Mouse (Mus musculus) embryonic facial prominence, embryonic 14.5 days (tissue): ENCODE data around the gene Arfgap1. TPM values are rescaled to one million over a fixed set of nuclear protein-coding genes. Genes with fewer than 3 reads are reported as not detected.
A peak's percentile ranks its signal among the peaks of the same experiment; 100 is the strongest.

Experiments
- ATAC-seq: fragments of 200-750 bp; cut with Nextera tagmentation; 2 replicates; pipeline ENCODE4 v1.8.0; 2017; ENCODE audit warnings: low read depth, moderate number of reproducible peaks, moderate TSS enrichment
- DNase-seq: peaks from one replicate; pipeline ENCODE4 v3.0.0-alpha.2; 2015; ENCODE audit warnings: low spot score
- H3K27ac ChIP-seq: fragments of 300-500 bp; sonication (generic); replicated peaks from 2 replicates; pipeline ENCODE4 v1.5.1; 2014; ENCODE audit warnings: low read depth, mild to moderate bottlenecking, low read length, moderate library complexity
- H3K27me3 ChIP-seq: fragments of 300-500 bp; sonication (generic); replicated peaks from 2 replicates; pipeline ENCODE4 v1.6.1; 2014; ENCODE audit warnings: low read length; ENCODE audit not compliant: control insufficient read depth, insufficient read depth
- H3K36me3 ChIP-seq: fragments of 300-500 bp; sonication (generic); 2 replicates; pipeline ENCODE4 v1.6.1; 2014; ENCODE audit warnings: low read length, mixed read lengths; ENCODE audit not compliant: control insufficient read depth, insufficient read depth
- H3K4me1 ChIP-seq: fragments of 300-500 bp; sonication (generic); 2 replicates; pipeline ENCODE4 v1.6.1; 2014; ENCODE audit warnings: antibody characterized with exemption, low read length; ENCODE audit not compliant: control insufficient read depth, insufficient read depth
- H3K4me2 ChIP-seq: fragments of 300-500 bp; sonication (generic); 2 replicates; pipeline ENCODE4 v1.6.1; 2014; ENCODE audit warnings: low read depth, mild to moderate bottlenecking, low read length, moderate library complexity, mixed read lengths
- H3K4me3 ChIP-seq: fragments of 300-500 bp; sonication (generic); 2 replicates; pipeline ENCODE4 v1.5.1; 2014; ENCODE audit warnings: low read depth, mild to moderate bottlenecking, low read length
- H3K9ac ChIP-seq: fragments of 300-500 bp; sonication (generic); 2 replicates; pipeline ENCODE4 v1.6.1; 2014; ENCODE audit warnings: low read depth, mild to moderate bottlenecking, low read length, moderate library complexity, mixed read lengths
- H3K9me3 ChIP-seq: fragments of 300-500 bp; sonication (generic); 2 replicates; pipeline ENCODE4 v1.6.1; 2016; ENCODE audit warnings: low read length; ENCODE audit not compliant: control insufficient read depth
- WGBS: fragments of 180-500 bp; shearing (Covaris S2); extraction: QIAGEN DNeasy Blood & Tissue Kit; methylation state at CpG from one replicate; pipeline ENCODE4 v1.1.7; 2014; 5-methylcytosine and 5-hydroxymethylcytosine counted together
- polyA plus RNA-seq: library from polyadenylated mRNA; unstranded; fragments of >200 nt; fragmentation: Nextera tagmentation; extraction: Ambion mirVana; gene quantifications from 2 replicates; pipeline ENCODE4 v1.2.1, GENCODE M21; 2014

Arfgap1 gene
- polyA plus RNA-seq, 1 experiment from 2014 or later: 89.2 TPM

DNA sequence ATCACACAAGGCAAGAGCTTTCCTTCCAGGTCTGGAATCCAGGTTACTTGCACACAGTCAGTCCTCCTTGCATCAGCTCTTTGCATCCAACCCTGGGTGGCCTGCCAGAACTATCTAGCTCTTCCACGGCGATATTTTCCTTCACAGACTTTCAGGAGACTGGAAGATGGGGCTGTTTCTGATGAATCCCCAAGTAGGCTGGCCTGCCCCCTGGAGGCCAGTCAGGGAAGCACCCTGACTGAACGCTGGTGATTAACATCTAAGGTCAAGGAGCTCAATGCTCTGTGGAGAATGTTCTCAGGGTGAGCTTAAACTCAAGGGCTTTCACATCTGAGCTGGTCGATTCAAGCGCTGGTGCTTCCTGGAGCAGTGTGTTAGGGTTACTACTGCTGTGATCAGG, 3.1 kb upstream of the Arfgap1 start:
- Histone ChIP-seq H3K9ac (no peak overlapping the region), H3K27ac (no peak overlapping the region)
- WGBS: 5% methylated on average over 5 of the region's 5 CpGs

DNA sequence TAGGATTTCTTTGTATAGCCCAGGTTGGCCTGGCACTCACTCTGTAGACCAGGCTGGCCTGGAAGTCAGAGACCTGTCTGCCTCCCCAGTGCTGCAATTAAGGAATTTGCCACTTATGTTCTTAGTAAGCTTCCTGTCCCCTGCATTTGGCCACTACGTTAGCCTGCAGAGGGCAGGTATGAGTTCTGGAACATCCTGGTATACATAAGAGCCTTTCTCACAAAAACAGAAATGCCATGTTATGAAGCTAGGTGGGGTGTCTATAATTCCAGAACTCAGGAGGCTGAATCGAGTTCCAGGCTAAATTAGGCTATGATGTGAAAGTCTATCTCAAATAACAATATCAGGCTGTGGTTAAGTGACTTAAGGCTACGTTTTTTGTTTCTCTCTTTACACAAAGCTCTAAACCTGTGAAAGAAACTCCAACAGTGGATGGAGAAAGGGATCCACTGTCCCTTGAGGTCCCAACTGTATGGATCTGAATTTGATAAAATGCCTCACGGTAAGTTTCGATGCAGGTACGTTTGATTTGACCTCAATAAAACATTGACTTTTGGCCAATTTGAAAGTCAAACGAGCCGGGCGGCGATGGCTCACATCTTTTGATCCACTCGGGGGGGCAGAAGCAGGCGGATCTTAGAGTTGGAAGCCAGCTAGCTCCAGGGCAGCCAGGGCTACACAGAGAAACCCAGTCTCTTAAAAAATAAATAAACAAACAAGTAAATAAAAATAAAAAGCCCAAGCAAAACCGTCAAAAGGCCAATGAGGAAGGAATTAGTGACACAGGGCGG, 738 bp upstream of the Arfgap1 start:
- Histone ChIP-seq H3K4me3 (peak overlapping the region; percentile 80), H3K27me3 (no peaks in the 10 kb centered on the region), H3K4me1 (peaks cover 6% of the 10 kb centered on the region), H3K9me3 (no peaks in the 10 kb centered on the region), H3K9ac (peak overlapping the region; percentile 96), H3K4me2 (peak overlapping the region; percentile 67), H3K27ac (peak overlapping the region; percentile 84), H3K36me3 (peaks cover 22% of the 10 kb centered on the region)
- DNase-seq (peak; percentile 64), ATAC-seq (peak; percentile 19; the same call in 1 of the 2 replicates)
- 11% methylated on average over 14 of the region's 14 CpGs for WGBS

More for the DNA sequence above, 3.1 kb upstream of the Arfgap1 start:
- no peaks in the 10 kb centered on the region for H3K9me3 ChIP-seq
- peak; percentile 51 for DNase-seq
- ATAC-seq: no peak
- H3K27me3 ChIP-seq: no peaks in the 10 kb centered on the region
- no peak overlapping the region for H3K4me3 ChIP-seq
- H3K4me1 ChIP-seq: peaks cover 6% of the 10 kb centered on the region
- no peak overlapping the region for H3K4me2 ChIP-seq
- 0 out of 2 replicates have a peak, but pooled peaks cover 2% of the 10 kb centered on the region for H3K36me3 ChIP-seq

DNA sequence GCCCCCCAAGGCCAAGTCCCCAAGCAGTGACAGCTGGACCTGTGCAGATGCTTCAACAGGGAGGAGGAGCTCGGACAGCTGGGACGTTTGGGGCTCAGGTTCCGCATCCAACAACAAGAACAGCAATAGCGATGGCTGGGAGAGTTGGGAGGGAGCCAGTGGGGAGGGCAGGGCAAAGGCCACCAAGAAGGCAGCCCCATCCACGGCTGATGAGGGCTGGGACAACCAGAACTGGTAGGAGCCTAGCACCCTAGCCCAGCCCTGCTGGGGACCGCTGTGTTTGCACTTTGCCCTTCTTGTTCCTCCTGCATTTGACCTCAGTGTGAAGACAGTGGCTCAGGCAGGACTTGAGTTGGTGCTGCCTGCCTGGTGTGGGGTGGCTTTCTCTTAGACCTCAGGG, 14.1 kb downstream of the Arfgap1 start:
- 74% methylated on average over 6 of the region's 6 CpGs for WGBS

DNA sequence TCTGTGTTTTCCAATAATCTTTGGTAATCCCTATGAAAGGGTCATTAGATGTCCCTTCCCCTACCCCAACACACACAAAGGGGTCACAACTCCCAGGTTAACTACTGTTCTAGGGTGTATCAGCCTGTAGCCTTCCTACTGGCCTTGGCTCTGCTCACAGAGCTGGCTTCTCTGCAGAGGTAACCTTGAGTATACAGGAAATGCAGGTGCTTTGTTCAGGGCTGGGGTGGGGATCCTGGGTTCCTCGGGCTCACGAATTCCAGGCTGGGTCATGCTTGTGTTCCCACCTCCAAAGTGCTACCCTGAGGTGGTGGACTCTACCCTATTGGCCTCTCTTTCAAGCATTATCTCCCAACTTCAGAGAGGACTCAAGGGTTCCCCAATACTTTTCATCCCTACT, 18.6 kb downstream of the Arfgap1 start:
- WGBS: 89% methylated on average over 2 of the region's 2 CpGs
- no peak overlapping the region for H3K4me3 ChIP-seq
- H3K4me1 ChIP-seq: 0 out of 2 replicates have a peak, but pooled peaks cover 9% of the 10 kb centered on the region
- ATAC-seq: no peak
- H3K27me3 ChIP-seq: no peaks in the 10 kb centered on the region
- H3K9me3 ChIP-seq: no peaks in the 10 kb centered on the region
- H3K9ac ChIP-seq: no peak overlapping the region
- H3K27ac ChIP-seq: no peak overlapping the region
- no peak for DNase-seq
- H3K4me2 ChIP-seq: no peak overlapping the region
- H3K36me3 ChIP-seq: peaks cover 18% of the 10 kb centered on the region; the same call in 1 of the 2 replicates

More for the DNA sequence above, 14.1 kb downstream of the Arfgap1 start:
- Histone ChIP-seq H3K4me1 (no peaks in the 10 kb centered on the region), H3K36me3 (peaks cover 63% of the 10 kb centered on the region), H3K4me3 (no peak overlapping the region), H3K27ac (no peak overlapping the region), H3K9ac (no peak overlapping the region), H3K9me3 (no peaks in the 10 kb centered on the region), H3K4me2 (no peak overlapping the region), H3K27me3 (no peaks in the 10 kb centered on the region)
- no peak for ATAC-seq
- no peak for DNase-seq

DNA sequence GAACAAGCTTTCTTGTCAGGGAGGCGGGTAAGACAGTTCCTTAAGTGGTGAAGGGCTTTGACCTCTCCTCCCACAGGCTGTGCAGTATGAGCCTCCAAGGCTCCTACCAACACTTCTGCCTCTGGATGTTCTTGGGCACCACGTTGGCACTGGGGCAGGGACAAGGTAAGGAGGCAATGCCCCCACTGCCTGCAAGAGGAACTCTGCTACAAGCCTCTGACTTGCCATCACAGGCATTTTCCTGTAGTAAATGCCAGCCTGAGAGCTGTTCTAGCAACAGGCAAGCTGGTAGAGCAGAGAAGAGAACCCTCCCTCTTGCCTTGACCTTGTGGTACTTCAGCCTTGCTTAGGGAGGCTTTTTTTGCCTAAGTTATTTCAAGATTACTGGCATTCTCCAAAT, 19.4 kb downstream of the Arfgap1 start, which contains the start of gene Col20a1:
TSS of gene Col20a1 (plus strand) at position 87 of the 400 bp plus-strand sequence.
- ATAC-seq (no peak), DNase-seq (no peak)
- Histone ChIP-seq H3K9ac (no peak within 1 kb of the TSS), H3K4me2 (no peak within 1 kb of the TSS), H3K9me3 (no peaks in the 10 kb centered on the region), H3K4me3 (no peak within 1 kb of the TSS), H3K27ac (peak within 1 kb of the TSS; percentile 25; the same call in 1 of the 2 replicates), H3K36me3 (peaks cover 10% of the 10 kb centered on the region; the same call in 1 of the 2 replicates), H3K4me1 (0 out of 2 replicates have a peak, but pooled peaks cover 9% of the 10 kb centered on the region), H3K27me3 (no peaks in the 10 kb centered on the region)
- WGBS: 58% methylated on average over 2 of the region's 2 CpGs

DNA sequence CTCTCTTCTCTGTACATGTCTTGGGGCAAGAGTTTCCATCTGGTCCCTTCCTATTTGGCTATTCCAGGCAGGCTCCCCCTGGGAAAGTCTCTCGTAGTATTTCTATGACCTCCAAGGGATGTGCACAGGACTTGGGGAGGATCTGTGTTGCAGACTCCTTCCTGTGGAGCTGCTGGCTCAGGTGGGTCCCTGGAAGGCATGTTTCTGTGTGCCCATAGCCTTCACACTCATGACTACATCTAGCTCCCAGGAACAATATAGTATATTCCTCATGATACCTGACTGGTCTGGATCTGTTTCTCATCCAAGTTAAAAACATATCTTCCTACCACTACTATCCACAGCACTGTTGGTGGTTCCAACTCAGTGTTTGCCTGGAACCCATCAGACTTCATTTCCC, 20.0 kb downstream of the Arfgap1 start:
- Histone ChIP-seq H3K36me3 (peaks cover 4% of the 10 kb centered on the region; the same call in 1 of the 2 replicates), H3K4me1 (0 out of 2 replicates have a peak, but pooled peaks cover 9% of the 10 kb centered on the region), H3K27ac (peak overlapping the region; percentile 25; the same call in 1 of the 2 replicates), H3K9me3 (no peaks in the 10 kb centered on the region), H3K27me3 (no peaks in the 10 kb centered on the region), H3K9ac (no peak overlapping the region), H3K4me2 (no peak overlapping the region), H3K4me3 (no peak overlapping the region)
- no peak for ATAC-seq
- whole genome bisulfite sequencing: 41% methylated on average over 1 of the region's 1 CpGs
- DNase-seq: no peak

DNA sequence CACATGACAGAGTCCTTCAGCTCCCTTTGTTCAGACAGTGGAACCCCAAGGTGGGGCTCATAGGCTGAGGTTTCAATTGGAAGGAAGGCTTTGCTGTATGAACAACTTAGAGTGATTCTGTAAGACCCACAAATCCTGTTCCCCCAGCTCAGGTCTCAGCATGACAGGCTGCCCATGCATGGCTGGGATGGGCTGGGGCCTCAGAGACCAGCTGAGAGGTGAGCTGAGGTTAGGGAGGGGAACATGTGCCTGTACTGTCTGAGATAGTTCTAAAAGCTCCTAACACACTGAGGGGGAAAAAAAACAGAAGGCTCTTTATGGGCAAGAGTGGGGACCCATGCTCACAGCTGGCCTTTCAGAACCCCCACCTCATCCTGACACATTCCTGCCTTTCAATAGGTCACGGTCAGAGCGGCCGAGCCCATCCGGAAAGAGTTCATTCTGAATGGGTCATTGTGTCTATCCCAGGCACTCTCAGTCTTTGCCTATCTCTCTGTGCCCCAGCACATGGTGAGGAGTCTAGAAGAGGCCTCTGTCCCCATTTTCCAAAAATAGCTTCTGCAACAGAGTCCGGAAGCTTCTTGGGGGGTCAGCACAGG, 20.5 kb downstream of the Arfgap1 start:
- peak; percentile 35 for ATAC-seq
- H3K27ac ChIP-seq: peak overlapping the region; percentile 25; the same call in 1 of the 2 replicates

DNA sequence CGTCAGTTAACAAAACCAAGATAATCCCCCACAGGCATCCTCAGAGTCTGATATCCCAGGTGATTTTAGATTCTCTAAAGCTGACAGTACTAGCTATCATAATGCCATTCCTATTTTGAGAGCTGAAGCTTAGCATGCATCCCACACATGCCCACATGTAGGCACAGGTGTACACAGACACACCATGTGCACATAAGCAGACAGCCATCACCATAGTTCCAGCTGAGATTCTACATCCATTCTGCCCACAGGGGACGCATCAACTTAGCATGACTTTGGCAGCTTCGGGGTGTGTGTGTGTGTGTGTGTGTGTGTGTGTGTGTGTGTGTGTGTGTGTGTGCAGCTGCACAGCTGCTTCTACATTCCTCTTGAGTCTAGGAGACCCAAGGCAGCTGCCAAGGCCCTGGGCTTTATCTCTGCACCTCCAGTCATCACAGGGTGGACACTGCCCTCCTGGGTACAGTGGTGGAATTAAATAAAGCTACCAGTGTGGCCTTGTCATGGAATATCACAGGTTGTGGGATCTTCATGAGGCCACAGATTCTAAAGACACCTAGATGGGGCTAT, 21.4 kb downstream of the Arfgap1 start:
- H3K27ac ChIP-seq: no peak overlapping the region
- 0 out of 2 replicates have a peak, but pooled peaks cover 9% of the 10 kb centered on the region for H3K4me1 ChIP-seq
- H3K9ac ChIP-seq: no peak overlapping the region
- WGBS: 69% methylated on average over 3 of the region's 3 CpGs
- no peaks in the 10 kb centered on the region for H3K36me3 ChIP-seq
- no peak overlapping the region for H3K4me3 ChIP-seq
- ATAC-seq: no peak
- H3K9me3 ChIP-seq: no peaks in the 10 kb centered on the region
- DNase-seq: peak; percentile 19
- no peaks in the 10 kb centered on the region for H3K27me3 ChIP-seq
- H3K4me2 ChIP-seq: no peak overlapping the region

More for the DNA sequence above, 20.5 kb downstream of the Arfgap1 start:
- H3K4me3 ChIP-seq: no peak overlapping the region
- H3K9ac ChIP-seq: no peak overlapping the region
- no peak overlapping the region for H3K4me2 ChIP-seq
- H3K36me3 ChIP-seq: no peaks in the 10 kb centered on the region; the same call in 1 of the 2 replicates
- 23% methylated on average over 5 of the region's 5 CpGs for WGBS
- H3K9me3 ChIP-seq: no peaks in the 10 kb centered on the region
- no peaks in the 10 kb centered on the region for H3K27me3 ChIP-seq
- DNase-seq: peak; percentile 39
- H3K4me1 ChIP-seq: 0 out of 2 replicates have a peak, but pooled peaks cover 9% of the 10 kb centered on the region
